Mouse (Mus musculus): ENCODE data around the gene Inpp4b.

Inpp4b gene

GRCm38 (mm10) chr8:81578951-81579350 lies 236.6 kb downstream of the Inpp4b start:
- DNase-seq (ENCODE audit: low read depth, low spot score), result no peak

GRCm38 (mm10) chr8:81581817-81582437 lies 239.6 kb downstream of the Inpp4b start:
- DNase-seq (ENCODE audit: low read depth, low spot score), result no peak

GRCm38 (mm10) chr8:81582906-81583305 lies 240.6 kb downstream of the Inpp4b start:
- no peak for DNase-seq (ENCODE audit: low read depth, low spot score)

GRCm38 (mm10) chr8:81586783-81587182 lies 244.4 kb downstream of the Inpp4b start:
- no peak for DNase-seq (ENCODE audit: low read depth, low spot score)

- DNase-seq (ENCODE audit: low read depth, low spot score), result no peak
These were observed 251.9 kb downstream of the Inpp4b start for GRCm38 (mm10) chr8:81594134-81594714.

GRCm38 (mm10) chr8:81599209-81599608 lies 256.9 kb downstream of the Inpp4b start:
- no peak for DNase-seq (ENCODE audit: low read depth, low spot score)

- DNase-seq (ENCODE audit: low read depth, low spot score), result no peak
These were observed 258.8 kb downstream of the Inpp4b start for GRCm38 (mm10) chr8:81601136-81601535.

- DNase-seq (ENCODE audit: low read depth, low spot score), result no peak
These were observed 265.7 kb downstream of the Inpp4b start for GRCm38 (mm10) chr8:81608082-81608481.

GRCm38 (mm10) chr8:81609064-81609463 lies 266.7 kb downstream of the Inpp4b start:
- no peak for DNase-seq (ENCODE audit: low read depth, low spot score)

- DNase-seq (ENCODE audit: low read depth, low spot score), result no peak
These were observed 270.3 kb downstream of the Inpp4b start for GRCm38 (mm10) chr8:81612611-81613010.

- DNase-seq (ENCODE audit: low read depth, low spot score), result no peak
These were observed 271.8 kb downstream of the Inpp4b start for GRCm38 (mm10) chr8:81614135-81614534.

- no peak for DNase-seq (ENCODE audit: low read depth, low spot score)
These were observed 272.2 kb downstream of the Inpp4b start for GRCm38 (mm10) chr8:81614605-81615004.

GRCm38 (mm10) chr8:81615552-81615951 lies 273.2 kb downstream of the Inpp4b start:
- DNase-seq (ENCODE audit: low read depth, low spot score), result no peak

- DNase-seq (ENCODE audit: low read depth, low spot score), result no peak
These were observed 276.6 kb downstream of the Inpp4b start for GRCm38 (mm10) chr8:81618918-81619317.

GRCm38 (mm10) chr8:81635015-81635414 lies 292.7 kb downstream of the Inpp4b start:
- DNase-seq (ENCODE audit: low read depth, low spot score), result no peak

- DNase-seq (ENCODE audit: low read depth, low spot score), result no peak
These were observed 293.7 kb downstream of the Inpp4b start for GRCm38 (mm10) chr8:81635912-81636583.

- DNase-seq (ENCODE audit: low read depth, low spot score), result no peak
These were observed 296.1 kb downstream of the Inpp4b start for GRCm38 (mm10) chr8:81638478-81638877.

- no peak for DNase-seq (ENCODE audit: low read depth, low spot score)
These were observed 297.5 kb downstream of the Inpp4b start for GRCm38 (mm10) chr8:81639820-81640219.

GRCm38 (mm10) chr8:81643030-81643429 lies 300.7 kb downstream of the Inpp4b start:
- no peak for DNase-seq (ENCODE audit: low read depth, low spot score)

GRCm38 (mm10) chr8:81692167-81692566 lies 349.8 kb downstream of the Inpp4b start:
- DNase-seq (ENCODE audit: low read depth, low spot score), result no peak

GRCm38 (mm10) chr8:81694893-81695292 lies 352.5 kb downstream of the Inpp4b start:
- DNase-seq (ENCODE audit: low read depth, low spot score), result peak; percentile 2

GRCm38 (mm10) chr8:81702038-81702437 lies 359.7 kb downstream of the Inpp4b start:
- DNase-seq (ENCODE audit: low read depth, low spot score), result no peak
